Mouse (Mus musculus) layer of hippocampus, postnatal 25 days (tissue): ENCODE data around the gene Mettl21c. TPM values are rescaled to one million over a fixed set of nuclear protein-coding genes. Genes with fewer than 3 reads are reported as not detected.
"Not testable (repeated sequence)": the region's sequence is repeated elsewhere in the genome, so short reads cannot be mapped to it uniquely, and the experiment has no call there.

Experiments
- DNase-seq, 2 experiments: peaks; one replicate each; pipeline ENCODE4 v3.0.0; 2022; ENCODE audit warnings: mixed read lengths in 2 of 2, low spot score in 1 of 2; ENCODE audit errors: extremely low spot score in 1 of 2
- total RNA-seq, 2 experiments: library from RNA; stranded (reverse); gene quantifications; 2 replicates each; pipeline ENCODE4 v1.2.3; 2021

The Mettl21c gene
- total RNA-seq: under 1 TPM in 1 of 2 experiments, not detected in 1; 0.22 TPM

DNA sequence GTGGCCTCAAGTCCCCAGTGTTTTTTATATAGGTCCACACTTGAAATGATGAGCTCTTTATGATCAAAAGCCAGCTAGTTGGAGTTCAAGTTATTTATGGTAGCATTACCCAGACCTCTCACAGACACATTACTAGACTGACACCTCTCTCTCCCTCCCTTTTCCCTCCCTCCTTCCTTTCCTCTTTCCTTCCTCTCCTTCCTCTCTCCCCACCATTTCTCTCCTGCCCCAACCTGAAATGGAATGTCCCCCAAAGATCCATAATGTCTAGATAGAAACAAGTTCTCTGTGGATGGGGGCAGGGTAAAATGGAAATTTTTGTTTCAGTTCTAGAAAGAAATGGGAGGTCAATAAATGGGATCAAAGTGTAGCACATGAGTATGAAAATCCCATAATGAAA is at the start of gene Mettl21c:
Gene Mettl21c, minus strand, starts transcription at position 101 of the 400 bp plus-strand sequence.
- DNase-seq: no peak

DNA sequence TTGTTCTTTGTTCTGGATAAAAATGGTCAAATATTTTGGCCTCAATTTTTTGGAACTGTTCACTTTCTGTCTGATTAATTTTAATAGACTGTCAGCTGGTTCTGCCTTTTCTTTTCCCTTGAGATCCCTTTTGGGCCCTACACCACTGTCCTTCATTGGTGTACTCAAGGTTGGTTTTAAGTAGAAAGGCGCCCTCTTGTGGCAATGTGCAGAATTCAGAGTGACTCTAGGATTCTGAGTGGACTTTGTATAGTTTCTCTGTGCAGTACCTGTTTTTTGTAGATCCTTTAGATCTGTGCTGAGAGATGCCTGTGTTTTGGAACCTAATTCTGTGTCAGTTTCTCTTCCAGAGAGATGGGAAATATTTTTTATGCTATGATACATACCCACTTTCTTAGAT is 44.8 kb upstream of the Mettl21c start:
- DNase-seq: peak; percentile 40 to 72

DNA sequence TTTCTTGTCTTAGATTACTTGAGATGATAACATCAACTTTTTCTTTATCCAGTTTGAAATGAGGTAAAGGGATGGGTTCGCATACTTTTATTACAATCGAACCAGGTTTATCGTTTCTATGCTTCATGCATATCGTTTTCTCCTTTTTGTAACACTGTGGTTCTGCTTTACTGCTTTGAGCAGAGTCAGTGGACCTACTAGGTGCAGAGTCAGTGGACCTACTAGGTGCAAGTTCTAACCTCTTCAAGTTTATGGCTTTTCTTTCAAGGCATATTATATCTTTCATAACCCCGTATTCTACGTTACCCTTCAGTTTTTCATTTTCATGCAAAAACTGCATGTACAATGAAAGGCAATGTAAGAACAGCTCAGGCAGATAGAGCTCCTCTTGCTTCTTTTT is 43.6 kb upstream of the Mettl21c start:
- no peak for DNase-seq

DNA sequence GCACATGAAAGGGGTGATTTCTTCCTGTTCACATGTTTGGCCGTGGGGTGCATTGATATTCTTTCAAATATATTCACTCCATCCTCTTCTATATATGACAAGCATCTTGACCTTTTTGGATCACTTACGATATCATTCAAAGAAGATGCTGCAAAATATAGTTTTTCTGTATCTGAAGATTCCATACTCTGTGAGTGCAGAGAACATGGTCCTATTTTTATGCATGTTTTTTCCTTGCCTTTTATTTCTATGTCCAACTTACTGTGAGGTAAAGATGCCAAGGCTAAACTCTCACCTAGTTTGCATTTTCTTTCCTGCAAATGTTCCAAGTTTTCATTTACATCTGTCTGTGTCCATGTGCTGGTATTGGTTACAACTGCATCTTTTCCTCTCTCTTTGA is 42.0 kb upstream of the Mettl21c start, which contains the start of gene Gm8251:
Gene Gm8251, minus strand, starts transcription at position 101 of the 400 bp plus-strand sequence.
- no peak for DNase-seq

DNA sequence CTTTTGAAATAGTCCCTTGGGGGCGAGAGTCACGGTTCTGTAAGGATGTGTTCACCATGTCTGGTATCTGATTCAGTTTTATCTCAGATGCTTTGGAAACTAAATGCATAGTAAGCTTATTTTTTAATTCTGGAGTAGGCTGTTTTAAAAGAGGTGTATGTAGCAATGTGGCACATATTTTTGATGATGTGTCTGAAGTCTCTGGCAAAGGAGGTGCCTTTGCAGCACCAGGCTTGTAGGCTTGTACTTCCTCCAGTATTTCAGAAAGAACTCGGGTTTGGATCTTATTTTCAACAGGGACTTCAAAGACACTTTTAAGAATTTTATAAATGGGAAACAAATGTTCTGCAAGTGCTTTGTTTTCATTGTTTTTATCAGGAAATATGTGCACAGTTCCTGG is 38.0 kb upstream of the Mettl21c start:
- DNase-seq: no peak

DNA sequence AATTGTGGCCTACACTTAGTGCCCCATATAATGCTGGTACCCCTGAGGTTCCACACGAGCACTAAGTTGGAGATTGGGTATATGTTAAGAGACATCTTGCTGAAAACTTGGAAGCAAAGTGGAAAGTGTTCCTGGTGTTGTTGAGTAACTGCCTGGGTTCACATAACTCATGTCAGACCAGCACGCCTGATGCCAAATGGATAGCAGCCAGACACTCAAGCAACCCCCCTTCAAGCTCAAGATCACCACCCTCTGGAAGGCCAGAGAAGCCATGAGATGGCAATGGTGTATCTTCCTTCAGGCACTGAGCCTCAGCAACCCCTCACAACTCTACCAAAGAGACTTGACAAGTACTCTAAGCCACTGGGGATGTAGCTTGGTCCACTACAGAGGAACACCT is 26.7 kb upstream of the Mettl21c start:
- no peak for DNase-seq

DNA sequence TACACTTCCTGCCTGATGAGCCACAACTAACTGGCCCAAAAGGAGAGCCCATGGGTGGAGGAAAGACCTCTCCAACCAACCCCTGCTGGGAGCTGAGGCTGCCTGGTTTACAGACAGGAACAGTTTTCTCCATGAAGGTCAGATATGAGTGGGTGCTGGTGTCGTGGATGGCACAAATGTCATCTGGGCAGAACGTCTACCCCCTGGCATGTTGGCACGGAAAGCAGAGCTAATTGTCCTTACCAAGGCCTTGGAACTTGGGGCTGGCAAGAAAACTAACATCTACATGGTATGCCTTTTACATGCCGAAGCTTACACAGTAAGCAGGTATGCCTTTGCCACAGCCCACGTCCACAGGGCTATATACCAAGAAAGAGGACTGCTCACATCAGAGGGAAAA is 25.9 kb upstream of the Mettl21c start:
- not testable (repeated sequence) for DNase-seq

DNA sequence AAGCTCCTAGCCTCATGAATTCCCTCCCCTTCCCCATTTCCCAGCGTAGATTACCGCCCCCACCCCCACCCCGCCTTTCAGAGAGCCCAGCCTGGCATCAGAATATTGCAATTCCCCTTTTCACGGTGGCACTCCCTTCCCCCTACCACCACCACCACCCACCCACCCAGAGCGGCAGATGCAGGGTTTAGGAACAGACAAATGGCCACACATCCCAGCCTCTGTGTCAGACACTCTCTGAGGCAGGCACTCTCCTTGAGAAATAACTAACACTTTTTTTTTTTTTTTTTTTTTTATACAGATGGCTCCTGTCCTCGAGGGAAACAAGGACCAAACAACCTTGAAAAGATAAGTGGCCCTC is 22.7 kb upstream of the Mettl21c start:
- DNase-seq: no peak

DNA sequence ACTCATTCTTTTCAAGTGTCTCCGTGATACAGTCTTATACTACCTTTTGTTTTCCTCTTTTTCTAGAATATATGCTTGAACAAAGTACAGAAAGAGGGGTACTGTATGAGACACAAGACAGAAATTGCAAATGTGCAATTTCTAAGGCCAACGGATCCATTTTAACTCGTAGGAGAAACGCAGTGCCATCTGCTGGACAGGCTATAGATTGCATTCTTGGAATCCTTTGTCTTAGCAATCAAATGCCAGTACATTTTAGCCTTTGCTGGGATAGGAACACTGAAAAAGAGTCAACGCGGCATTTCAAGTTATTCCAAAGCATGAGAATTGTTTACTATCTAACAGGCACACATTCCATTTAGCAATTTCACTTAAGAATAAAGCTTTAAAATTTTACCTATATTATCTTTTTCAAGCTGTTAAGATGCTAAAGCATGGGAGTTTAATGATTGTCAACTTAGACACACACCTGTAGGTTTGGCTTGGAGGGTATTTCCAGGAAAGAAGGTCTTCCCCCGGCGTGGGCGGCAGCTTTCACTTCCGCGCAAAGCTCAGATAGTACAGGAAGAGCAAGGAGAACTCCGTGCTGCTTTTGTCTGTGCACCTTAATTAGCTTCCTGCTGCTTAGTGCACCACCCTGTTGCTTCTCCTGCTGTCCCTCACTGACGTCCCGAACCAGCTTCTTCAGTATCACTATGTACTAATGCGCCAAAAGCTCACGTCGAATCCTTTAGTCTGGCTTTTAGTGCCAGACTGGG is 22.1 kb upstream of the Mettl21c start:
- peak in 1 of 2 experiments; percentile 66 for DNase-seq

DNA sequence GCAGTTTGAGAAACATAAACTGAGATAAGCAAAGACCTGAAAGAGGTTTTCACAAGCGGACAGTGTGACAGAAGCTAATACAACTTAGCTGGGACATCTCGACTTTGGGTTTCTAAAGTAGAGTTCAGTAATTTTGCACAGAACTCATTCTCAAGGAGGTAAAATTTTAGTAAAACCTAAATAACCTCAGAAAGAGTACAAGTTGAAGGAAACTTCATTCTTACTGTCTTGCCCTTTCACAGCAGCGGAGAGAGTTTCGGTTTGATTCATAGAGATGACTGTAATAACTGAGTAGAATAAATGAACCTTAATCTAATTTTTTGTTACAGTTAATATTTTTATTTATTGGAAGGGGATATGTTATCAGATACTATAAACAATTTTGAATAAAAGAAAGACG is 13.1 kb upstream of the Mettl21c start:
- no peak for DNase-seq

DNA sequence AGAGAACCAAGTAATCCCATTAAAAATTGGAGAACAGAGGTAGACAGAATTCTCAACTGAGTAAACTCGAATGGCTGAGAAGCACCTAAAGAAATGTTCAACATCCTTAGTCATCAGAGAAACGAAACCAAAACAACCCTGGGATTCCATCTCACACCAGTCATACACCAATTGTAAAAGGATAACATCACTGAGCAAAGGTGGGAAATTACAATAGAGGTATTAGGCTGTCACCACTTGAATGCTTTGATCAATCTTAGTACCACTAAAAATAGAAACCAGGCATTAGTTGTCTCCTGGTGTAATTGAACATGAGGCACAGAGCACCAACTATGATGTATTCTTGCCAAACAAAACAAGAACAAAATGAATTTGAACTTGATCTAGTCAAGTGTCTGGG is 12.4 kb upstream of the Mettl21c start:
- no peak for DNase-seq

DNA sequence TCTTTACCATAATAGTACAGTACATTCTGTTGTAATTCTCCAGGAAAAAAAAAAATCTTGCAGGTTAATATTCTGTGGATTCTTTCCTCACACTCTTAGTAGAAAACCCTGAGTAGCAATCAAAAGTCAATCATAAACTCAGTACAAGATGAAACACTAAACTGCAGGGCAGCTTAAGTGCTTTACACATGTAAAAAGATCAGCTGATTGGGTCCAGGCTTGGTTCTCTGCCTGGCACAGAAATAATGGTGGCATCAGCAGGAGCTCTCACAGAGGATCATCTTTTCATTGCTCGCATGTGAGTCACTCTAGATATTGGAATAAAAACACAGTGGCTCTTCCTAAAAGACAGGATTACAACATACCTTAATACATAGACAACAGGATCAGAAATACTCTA is 7.8 kb upstream of the Mettl21c start:
- DNase-seq: no peak

DNA sequence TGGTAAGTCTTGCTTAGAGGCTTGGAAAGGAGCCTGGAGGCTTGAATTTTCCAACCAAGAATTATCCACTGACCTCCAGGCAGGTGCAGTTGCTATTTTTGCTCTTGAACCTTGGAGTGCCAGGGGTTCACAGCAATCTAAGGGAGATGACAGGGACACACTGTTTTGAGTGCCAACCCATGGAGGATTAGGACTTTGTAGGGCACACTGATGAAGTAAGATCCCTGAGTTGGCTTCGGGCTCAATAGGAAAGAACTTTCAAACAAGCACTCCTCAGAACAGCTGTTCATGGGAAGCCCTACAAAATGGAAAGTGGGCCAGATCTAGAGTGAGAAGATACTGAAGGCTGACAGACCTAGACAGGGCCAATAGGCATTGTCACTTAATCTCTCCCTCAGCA is 2.8 kb upstream of the Mettl21c start:
- DNase-seq: no peak

DNA sequence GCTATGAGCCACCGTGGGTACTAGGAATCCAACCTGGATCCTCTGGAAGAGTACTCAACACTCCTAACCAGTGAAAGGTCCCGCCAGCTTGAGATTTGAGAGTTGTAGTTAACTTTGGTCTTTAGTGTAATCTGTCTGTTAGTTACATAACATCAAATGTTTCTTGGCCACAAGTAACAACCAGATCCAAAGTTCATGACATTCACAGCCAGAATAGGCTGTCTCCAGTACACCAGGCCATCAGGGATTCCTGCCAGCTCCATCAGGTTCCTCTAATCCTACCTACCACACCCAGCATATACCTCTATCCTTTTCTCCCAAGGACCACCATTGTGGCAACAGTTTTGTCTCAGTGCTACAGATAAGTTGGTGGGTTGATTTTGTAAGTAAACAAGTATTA is 4.3 kb downstream of the Mettl21c start:
- no peak for DNase-seq

DNA sequence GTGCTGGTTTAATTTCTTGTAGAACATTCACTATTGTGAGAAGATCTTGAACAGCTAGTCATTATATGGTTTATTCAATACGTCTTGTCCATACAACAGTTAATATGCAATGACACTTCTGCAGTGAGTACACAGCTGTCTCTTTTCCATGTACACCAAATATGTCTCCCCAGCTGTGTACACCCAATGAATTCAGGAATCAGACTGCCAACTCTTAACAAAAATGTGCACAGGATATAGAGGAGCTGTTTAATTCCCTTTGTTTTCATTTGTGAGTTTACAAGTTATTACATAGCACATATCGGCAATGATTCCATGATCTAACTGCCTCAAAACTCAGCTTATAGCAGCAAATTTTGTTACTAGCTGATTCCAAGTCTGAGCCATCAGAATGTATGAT is 15.3 kb downstream of the Mettl21c start:
- no peak for DNase-seq

DNA sequence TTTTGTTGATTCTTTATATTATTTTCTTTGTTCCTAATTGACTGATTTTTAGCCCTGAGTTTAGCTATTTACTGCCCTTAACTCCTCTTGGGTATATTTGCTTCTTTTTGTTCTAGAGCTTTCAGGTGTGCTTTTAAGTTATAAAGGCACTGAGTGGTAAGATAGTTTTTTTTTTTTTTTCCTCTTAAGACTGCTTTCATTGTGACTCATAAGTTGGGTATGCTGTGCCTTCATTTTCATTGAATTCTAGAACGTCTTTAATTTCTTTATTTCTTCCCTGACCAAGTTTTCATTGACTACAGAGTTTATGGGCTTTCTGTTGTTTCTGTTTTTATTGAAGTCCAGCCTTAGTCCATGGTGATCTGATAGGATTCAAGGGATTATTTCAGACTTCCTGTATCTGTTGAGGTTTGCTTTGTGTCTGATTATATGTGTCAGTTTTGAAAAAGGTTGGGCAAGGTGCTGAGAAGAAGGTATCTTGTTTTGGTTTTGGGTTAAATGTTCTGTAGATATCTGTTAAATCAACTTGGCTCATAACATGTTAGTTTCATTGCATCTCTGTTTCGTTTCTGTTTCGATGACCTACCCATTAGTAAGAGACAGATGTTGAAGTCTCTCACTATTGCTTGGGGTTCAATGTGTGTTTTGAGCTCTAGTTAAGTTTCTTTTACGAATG is 22.8 kb downstream of the Mettl21c start:
- no peak for DNase-seq

DNA sequence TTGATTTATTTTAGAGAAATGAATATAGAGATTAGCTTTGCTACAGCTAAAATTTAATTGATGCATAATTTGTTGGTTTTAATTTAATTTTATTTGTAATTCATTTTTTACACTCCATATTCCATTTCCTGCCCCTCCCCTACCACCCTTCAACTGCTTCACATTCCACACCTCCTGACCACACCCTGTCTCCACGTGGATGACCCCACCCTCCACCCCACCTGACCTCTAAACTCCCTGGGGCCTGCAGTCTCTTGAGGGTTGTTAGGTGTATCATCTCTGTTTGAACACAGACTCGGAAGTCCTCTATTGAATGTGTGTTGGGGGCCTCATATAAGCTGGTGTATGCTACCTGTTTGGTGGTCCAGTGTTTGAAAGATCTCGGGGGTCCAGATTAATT is 48.7 kb downstream of the Mettl21c start:
- no peak for DNase-seq

DNA sequence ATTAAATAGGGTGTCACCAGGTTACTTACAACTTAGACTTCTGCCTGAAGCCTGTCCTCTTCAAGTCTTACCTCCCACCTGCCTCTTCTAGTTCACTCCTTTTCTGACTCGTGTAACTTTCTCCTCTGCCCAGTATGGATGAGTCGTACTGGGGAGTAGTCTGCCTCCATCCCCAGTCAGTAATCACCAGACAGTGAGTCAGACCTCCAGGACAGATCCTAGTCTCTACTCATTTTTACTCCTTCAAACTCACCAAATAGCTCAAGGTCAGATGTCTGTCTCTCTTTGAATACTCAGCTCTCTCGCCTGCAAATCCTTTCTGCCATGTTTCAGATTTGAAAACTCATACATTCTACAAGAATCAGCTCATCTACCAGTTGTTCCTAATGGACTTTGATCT is 50.5 kb downstream of the Mettl21c start:
- no peak for DNase-seq

DNA sequence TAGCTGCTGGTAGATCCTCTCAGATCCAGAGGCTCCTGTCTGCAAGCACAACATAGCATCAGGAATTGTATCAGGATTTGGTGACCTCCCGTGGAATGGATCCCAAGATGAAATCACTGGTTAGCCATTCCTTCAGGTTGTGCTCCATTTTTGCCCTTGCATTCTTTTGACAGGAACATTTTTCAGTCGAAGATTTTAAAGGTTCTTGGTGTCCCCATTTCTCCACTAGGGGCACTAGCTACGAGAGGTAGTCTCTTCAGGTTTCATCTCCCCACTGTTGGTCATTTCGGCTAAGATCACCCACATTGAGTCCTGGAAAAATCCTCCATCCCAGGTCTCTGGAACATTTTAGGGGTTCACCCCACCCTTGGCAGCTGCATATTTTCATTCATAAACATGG is 53.1 kb downstream of the Mettl21c start:
- no peak for DNase-seq

DNA sequence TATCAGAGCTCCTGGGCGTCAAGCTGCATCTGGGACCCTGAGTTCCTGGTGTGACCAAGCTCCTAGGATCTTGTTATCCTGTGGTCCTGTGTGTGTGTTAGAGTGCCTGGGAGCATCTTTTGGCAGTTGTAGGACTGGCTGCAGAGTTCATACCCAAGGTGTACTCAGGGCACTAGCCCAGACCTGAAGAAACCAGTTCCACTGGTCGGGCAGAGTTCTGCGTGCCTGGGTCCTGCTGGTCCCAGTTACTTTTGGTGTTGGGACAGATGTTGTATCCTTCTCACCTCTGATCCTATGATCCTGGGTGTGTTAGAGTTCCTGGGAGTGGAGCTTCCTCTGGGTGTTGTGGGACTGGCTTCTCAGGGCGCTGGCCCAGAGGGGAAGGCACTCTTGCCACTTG is 55.5 kb downstream of the Mettl21c start:
- no peak for DNase-seq
